Mouse (Mus musculus) heart, postnatal 25 days (tissue): ENCODE data around the gene Abcc5. TPM values are rescaled to one million over a fixed set of nuclear protein-coding genes. Genes with fewer than 3 reads are reported as not detected.

Experiments
- DNase-seq: peaks from one replicate; pipeline ENCODE4 v3.0.0; 2022; ENCODE audit warnings: low spot score
- intact Hi-C: fragments of 180-260 bp; cut with DNase I; formaldehyde crosslinking; loops from one replicate; pipeline ENCODE4 v1.15.1; 2025
- total RNA-seq, 2 experiments: library from RNA; stranded (reverse); gene quantifications; 2 replicates each; pipeline ENCODE4 v1.2.3; 2021

Abcc5 gene
- total RNA-seq, 2 experiments from 2014 or later, result 30.6 to 34.8 TPM

DNA sequence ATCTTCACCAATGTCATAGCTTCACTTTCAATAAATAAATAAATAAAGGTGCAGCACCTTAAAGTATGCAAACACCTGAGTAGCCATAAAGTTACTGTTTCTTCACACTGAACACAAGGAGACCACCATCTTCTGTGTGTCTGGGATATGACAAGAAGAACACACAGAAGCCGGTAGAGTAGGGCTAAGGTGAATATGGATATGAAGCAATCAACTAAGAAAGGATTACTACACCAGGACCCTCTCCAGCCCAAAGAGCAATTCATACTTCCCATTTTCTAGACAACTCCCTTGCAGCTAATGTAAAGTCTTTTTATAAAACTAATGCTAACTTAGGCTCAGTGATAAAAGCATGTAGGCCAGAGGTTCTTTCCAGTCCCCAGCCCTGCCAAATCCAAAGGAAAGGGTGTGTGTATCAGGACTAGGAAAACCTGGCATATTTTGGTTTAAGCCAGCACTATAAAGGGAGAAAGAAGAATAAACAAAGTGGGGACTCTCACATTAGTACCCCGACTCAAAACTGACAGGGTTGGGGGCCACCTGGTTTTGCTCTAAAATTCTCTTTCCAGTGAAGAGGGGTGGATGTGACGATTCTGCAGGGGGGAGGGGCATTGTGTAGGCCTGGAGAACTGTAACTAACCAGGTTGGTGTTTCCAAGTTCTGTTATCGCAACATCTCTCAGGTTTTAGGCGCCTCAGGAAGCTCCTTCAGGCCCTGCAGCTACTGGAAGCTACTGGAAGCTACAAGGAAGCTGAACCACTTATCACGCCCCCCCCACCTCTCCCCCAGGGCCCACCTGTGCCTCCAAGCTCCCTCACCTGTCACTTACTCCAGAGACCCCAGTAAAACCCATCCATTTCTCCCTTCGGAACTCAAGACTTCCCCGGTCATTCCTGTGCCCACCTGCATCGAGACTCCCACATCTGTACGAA, 1.2 kb downstream of the Abcc5 start:
- intact Hi-C loops, result loop anchor here (10.0 kb wide), 1 partner anchor 190 kb away; the partner anchor contains the start of genes Alg3, Eef1akmt4 and Gm49333
- DNase-seq, result no peak

DNA sequence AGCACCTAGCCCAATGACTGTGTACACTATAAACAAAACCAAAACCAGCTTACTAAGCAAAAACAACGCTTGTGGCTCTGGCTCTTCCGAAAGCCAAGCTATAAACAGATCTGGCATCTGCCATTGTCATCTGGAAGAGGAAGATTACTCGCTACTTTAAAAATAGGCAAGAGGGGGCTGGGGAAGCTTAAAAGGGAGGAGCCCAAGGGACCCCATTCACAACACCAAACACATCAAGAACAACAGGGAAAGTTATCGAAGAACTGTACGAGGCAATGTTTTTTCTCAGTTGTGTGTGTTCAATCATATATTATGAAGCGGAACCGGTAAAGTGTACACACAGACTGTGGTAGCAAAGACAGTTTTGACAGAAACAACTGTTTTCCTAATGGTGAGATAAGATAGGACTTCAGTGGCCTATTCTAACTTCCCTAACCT, 1.9 kb downstream of the Abcc5 start:
- no peak for DNase-seq
- intact Hi-C loops, result loop anchor here (10.0 kb wide), 1 partner anchor 191 kb away; the partner anchor contains the start of genes Alg3, Eef1akmt4 and Gm49333

DNA sequence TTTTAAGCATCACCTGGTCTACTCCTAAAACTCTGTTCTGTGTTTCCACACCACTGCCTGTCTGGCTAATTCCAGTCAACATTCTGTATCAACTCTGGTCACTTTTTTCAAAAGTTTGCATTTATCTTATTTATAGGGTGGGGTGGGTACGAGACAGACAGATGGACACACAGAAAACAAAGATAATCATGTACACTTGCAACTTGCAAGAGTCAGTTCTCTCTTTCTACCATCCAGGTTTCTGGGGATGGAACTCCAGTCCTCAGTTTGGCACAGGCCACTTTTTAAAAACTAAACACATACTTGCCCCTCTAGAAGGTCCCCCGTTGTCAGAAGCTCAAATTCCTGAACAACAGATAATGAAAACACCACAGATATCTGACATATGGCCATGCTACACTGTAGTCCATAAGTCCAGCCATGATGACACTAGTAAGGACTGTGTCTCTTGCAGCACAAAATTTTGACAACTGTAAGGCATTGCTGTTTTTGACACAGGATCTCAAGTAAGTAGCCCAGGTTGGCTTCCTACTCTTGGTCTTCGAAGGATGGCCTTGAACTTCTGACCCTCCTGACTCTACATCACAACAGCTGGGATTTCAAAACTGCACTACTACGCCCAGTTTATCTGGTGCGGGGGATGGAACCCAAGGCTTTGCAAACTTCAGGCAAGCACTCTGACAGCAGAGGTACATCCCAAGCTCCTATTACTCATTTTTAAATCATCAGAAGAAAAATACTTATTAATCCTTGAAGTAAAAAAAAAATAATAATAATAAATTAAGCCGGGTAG, 3.1 kb downstream of the Abcc5 start:
- intact Hi-C loops, result loop anchor here (10.0 kb wide), 1 partner anchor 192 kb away; the partner anchor contains the start of genes Alg3, Eef1akmt4 and Gm49333
- DNase-seq, result no peak

DNA sequence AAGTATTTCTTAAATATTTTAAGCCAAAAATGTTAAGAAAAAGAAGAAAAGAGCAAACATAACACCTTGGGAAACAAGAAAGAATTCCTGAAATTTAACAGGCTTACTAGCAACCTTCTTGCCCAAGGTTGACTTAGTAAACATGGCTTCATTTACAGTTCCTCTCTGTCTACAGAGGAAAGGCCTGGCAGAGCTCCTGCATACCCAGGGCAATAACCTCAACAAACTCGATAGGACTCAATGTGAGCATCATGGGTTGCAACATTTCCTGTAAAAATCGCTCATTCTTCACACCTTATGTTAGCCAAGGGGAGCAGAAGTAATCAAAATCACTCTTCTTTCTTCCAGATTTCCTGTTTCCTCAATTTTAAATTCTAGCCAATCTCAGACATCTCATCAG, 8.1 kb downstream of the Abcc5 start:
- DNase-seq, result no peak
- intact Hi-C loops, result no loop called here

DNA sequence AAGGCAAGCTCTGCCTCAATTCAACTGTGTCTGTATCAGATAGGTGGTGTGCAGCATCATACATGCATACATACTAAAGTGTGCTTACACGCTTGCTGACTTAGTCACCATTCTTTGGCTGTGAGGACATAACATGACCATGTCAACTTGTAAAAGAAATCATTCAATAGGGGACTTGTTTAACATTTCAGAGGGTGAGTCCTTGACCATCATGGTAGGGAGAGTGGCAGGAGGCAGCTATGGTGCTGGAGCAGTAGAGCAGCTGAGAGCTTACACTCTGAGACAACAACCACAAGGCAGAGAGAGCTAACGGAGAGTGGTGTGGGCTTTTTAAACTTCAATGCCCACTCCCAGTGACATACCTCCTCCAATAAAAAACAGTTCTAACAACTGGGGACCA, 9.9 kb downstream of the Abcc5 start:
- intact Hi-C loops, result no loop called here
- DNase-seq, result no peak

DNA sequence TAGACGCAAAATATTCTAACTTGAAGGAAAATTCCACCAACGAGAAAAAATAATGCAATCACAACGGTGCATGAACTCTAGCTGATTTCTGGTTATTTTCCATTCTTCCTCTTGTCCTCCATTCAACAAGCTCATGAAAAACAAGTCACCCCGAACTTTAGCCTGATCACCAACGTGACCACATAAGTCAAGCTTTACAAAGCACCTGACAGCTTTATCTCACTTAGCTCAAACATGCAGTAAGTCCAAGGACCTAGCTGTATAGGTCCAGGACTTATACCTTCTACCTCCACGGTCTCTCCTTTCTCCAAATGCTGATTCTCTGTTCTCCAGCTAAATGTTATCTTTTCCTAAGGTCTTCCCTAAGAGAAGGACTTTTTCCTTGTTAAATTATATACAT, 10.4 kb downstream of the Abcc5 start:
- intact Hi-C loops, result no loop called here
- DNase-seq, result no peak

DNA sequence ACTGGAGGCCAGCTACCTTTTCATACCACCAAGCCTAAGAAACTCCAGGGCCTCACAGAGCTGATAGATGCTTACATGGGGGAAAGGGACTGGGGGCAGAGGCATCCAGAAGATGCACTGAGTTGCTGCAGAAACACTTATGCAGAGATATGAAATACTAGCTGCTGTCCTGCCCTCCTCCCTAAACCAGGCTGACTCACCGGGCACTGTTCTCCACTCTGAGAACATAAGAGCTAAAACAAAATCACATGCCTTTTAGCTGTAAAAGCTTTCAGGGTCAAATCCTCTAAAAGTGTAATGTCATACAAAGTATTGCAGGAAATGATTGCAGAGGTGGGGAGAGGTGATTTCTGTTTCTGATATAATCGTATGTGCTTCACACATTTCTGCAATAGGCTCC, 11.0 kb downstream of the Abcc5 start:
- no peak for DNase-seq
- intact Hi-C loops, result no loop called here

DNA sequence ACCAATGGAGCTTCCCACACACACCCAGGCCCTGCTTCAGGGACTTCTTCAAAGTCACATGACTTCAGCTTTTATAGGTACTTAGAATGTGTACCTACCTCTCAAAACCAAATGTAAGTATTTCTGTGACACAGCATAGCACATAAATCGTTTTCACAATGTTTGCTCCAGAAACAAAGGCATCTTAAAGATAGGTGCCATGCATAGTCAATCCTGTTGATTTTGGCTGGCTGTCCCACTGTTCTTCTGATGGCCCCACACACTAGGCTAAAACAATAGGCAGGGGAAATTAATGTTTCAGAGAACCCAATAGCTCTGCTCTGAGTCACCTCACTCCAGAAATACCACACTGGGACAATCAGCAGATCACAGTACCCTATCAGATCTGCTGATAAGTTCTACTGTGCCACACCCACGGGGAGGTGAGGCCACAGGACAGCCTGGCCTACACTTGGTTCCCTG, 12.3 kb downstream of the Abcc5 start:
- intact Hi-C loops, result no loop called here
- DNase-seq, result no peak

DNA sequence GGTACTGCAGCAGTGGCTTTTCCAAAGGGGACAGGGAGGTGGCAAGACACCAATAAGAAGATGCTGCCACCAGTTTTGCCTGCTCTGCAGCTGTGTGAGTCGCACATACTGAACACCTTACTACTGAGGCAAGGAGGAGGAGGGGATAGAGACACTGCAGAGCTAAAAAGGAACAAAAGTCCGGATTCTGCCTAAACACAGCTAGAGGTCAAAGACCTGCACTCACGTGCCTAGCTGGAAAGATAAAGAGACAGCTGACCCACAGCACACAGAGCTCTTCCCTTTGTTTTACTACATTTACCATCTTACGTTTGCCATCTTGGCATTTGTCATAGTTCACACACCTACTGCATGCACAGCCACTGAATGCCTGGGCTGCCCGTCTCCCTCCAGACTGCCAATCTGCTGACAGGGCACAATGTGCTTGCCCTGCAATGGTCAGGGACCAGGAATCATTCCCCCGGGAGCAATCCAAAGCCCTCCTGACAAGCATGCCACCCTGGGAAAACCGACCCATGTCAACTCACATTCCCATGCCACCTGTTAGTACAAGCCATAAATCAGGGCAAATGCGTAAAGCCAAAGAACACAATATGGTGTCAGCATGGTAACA, 14.1 kb downstream of the Abcc5 start:
- DNase-seq, result no peak
- intact Hi-C loops, result no loop called here

DNA sequence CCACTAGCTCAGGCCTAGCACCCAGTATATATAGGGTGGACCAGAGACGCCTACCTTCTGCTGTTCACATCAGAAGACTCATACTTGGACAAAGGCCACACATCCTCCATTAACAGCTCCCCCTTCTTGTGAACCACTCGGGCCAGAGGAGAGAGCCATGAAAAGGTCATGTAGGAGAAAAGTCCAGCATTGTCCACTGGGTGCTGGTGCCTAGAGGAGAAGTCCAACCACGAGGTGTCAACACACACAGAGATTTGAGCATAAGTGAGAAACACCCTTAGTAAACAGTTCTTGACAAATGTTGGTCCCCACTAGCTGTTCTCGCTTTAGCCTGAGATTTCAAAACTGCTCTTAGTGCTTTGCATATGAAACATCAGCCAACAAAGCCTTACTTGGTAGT, 20.9 kb downstream of the Abcc5 start:
- DNase-seq, result no peak
- intact Hi-C loops, result no loop called here

DNA sequence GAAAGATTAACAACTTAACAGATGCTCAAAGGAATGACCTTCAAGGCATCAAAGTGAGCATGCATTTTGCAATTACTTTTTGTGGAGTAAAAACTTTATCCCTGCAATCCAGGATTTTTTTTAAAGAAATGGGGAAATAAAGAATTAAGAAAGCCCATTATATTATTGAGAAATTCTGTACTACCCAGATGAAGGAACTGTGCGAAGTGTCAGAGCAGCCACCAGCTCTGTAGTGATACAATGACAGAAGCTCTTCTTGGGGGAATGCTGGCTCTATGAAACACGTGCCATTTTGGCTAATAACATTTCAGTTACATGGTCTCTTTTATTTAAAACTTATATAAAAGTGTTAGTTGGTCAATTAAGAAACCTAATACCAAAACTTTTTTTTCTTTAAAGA, 22.9 kb downstream of the Abcc5 start:
- DNase-seq, result no peak
- intact Hi-C loops, result no loop called here

DNA sequence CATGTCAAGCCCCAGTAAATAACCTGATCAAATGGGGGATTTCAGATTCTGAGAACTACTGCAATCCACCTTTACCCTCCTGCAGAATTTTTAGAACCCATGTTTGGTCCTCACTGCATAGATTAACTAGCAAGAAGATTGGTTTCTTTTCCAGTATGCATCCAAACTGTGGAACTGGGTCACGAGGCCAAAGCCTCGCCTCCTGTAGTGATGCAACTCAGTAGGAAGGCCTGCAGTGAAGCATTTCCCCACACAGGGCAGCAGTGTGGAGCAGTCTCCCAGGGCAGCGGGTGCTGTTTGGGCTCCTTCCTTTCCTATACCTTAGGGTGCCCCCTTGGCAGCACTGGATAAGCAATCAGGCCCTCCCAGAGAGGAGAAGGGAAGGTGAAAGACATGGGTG, 24.6 kb downstream of the Abcc5 start:
- intact Hi-C loops, result no loop called here
- DNase-seq, result no peak

DNA sequence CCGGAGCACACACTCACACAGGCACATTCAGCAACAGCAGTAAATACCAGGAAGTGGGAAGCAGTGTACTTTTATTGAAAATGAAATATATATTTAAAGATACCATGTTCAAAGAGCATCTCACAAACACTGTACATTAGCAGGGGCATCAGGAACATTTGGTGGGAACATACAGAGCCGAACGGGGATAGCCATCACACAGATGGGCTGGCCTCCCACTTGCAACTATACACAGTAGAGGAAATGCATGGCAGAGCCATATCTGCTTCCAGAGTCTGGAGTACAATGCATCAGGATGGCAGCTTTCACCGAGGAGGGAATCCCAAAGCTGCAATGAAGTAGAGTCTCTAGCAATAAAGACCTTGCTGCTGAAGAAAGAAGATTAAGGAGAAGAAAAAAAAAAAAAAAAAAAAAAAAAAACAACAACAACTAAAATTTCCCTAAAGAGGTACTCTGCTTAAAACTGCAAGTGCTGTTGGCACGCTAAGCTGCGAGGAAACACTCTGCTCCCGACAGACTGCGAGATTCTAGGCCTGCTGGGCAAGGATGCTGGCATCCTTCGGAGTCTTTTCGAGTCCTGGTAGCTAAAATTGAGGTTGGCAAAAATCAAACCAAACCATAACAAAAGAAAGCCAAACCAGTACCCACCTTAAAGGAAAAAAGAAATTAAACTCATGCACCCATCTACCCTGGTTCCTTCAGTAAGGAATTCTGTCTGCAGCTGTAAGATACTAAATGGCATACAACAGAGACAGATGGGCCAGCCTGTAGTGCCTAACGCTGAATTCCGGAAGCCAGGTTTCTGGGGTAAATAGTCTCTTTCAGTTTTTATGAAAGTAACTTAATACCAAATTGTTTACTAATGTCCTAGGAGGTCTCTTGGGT, 25.2 kb downstream of the Abcc5 start:
- no peak for DNase-seq
- intact Hi-C loops, result no loop called here

DNA sequence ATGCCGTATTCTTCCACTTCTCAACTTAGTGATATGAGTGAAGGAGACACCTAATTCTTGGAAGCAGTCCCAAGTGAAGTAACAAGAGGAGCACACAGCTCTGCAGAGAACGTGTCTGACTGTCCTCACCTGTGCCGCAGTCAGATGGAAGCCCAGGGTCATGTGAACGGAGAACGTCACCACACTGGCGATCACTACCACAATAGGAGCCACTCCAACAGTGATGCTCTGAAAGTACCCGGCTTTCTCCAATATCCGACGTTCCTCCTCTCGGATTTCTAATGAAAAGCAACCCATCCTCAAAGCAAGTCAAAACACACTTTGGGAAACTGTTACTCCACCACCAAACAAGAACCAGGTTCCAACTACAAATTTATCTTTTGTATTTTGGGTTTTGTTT, 29.3 kb downstream of the Abcc5 start:
- intact Hi-C loops, result no loop called here
- no peak for DNase-seq

DNA sequence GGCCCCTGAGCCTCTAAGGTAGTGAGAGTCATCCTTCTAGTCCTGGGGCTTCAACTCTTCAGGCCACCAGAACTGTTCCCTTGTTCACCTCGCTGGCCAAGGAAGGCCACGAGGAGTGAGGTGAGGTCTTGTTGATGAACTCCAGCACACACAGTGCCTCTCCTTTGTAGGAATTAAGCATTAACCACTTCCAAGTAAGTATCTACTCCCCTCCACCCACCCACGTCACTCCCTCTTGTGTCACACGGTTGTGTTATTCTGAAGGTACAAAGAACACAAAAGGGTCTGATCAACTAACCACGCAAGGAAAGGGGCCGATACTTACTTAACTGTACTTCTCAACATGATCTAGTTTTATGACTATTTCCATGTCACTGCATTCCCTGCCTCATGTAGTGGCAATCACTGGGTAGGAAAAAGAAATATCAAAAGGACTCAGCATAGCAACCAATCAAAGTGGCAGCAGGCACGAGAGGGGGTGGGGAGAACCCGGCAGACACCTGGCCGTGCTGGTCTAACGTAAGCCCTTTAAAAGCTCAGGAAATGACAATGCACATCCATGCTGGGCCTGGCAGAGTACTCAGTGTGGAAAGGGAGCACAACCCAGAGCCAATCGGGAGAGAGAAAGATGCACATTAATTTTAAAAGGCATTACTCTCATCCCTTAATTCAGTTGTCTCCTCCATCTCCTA, 30.8 kb downstream of the Abcc5 start:
- no peak for DNase-seq
- intact Hi-C loops, result no loop called here

DNA sequence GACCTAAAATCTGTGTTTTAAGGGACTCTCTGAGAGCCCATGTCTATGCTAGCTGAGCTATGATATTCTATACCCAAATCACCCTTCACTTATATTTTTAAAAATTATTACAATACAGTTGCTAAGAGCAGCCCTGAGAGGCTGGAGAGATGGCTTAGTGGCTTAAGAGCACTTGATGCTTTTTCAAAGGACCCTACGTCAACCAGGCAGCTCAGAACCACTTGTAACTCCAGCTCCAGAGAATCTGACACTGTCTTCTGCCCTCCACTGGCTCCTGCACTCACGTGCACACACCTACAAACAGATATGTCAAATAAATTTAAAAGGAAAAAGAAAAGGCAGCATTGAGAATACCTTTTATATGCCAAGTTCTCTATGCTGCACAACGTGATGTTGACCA, 34.4 kb downstream of the Abcc5 start:
- no peak for DNase-seq
- intact Hi-C loops, result no loop called here

DNA sequence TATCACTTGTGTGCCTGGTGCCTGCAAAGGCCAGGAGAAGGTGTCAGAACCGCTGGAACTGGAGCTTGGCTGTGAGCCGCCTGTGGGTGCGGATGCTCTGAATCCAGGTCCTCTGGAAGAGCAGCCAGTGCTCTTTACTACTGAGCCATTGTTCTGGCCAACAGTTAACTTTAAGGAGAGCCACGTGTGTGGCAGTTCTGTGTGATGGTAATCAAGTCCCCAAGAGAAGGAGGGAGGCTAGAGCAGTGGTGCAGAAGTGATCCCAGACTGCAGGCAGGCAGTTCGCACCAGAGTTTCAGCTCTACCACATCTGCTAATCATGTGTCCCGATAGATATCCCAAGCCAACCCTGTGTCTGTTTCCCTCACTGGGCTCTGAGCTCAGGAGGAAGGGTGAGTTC, 36.0 kb downstream of the Abcc5 start:
- DNase-seq, result no peak
- intact Hi-C loops, result no loop called here

DNA sequence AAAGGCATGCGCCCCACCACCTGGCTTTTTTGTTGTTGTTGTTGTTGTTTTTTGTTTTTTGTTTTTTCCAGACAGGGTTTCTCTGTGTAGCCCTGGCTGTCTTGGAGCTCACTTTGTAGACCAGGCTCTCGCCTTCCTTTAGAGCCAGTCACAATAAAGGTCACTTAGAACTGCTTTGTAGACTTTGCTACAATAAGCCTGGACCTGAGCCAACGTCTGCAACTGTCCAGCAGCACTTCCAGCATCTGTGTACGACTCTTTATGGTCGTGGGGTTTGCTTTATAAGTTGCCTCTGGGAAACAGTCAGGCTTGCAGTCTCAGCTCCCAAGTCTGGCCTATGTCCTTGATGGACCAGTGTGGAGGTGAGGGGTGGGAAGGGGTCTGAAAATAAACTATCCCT, 45.2 kb downstream of the Abcc5 start:
- intact Hi-C loops, result no loop called here
- DNase-seq, result no peak

DNA sequence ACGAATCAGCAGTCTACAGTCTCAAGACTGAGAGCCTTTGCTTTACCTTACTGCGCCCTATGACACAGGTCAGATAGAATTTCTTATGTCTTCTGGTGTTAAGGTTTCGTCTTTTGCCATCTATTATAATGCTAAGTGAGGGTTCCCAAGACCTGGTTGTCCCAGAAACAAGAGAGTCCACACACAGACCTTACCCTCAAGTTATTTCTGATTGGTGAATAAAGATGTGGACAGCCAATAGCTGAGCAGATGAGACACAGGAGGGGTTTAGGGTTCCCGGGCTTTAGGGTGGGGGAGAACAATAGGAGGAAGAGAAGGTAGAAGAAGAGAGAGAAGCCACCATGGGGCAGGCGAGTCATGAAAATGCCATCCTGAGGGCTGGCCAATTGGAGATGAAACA, 50.9 kb downstream of the Abcc5 start:
- intact Hi-C loops, result no loop called here
- no peak for DNase-seq
